Mouse (Mus musculus): Measurements from ENCODE around the gene Gm7029. TPM values are rescaled to one million over a fixed set of nuclear protein-coding genes. Genes with fewer than 3 reads are reported as not detected.
A peak's percentile ranks its signal among the peaks of the same experiment; 100 is the strongest.

The Gm7029 gene
- polyA plus RNA-seq, 1 experiment from 2014 or later = not detected

GRCm38 (mm10) chr17:33915671-33916250, 42.1 kb downstream of the Gm7029 start, which contains the start of the genes Tapbp and Zbtb22:
TSS of gene Tapbp (plus strand) at chr17:33915899.
TSS of gene Zbtb22 (plus strand) at chr17:33915904.
- no peaks in the 10 kb centered on the region for H3K27me3 ChIP-seq (replicated peaks)
- peaks cover 58% of the 10 kb centered on the region for H3K36me3 ChIP-seq
- peak within 1 kb of the TSS; percentile 79 for H3K4me2 ChIP-seq
- H3K4me1 ChIP-seq (replicated peaks) = peaks cover 37% of the 10 kb centered on the region
- peak within 1 kb of the TSS; percentile 78 for H3K9ac ChIP-seq
- H3K27ac ChIP-seq (ENCODE audit: poor library complexity, severe bottlenecking) = peak within 1 kb of the TSS; percentile 84
- H3K9me3 ChIP-seq (replicated peaks) = no peaks in the 10 kb centered on the region
- H3K4me3 ChIP-seq = peak within 1 kb of the TSS; percentile 71
- WGBS = 0% methylated on average over 33 of the region's 34 CpGs
- peak; percentile 87 for ATAC-seq (ENCODE audit: insufficient number of reproducible peaks, low FRiP score)

- under 1% methylated on average over 12 of the region's 20 CpGs for WGBS
- H3K4me3 ChIP-seq = peak overlapping the region; percentile 71
- H3K27ac ChIP-seq (ENCODE audit: poor library complexity, severe bottlenecking) = peak overlapping the region; percentile 84
- H3K27me3 ChIP-seq (replicated peaks) = no peaks in the 10 kb centered on the region
- H3K4me2 ChIP-seq = peak overlapping the region; percentile 79
- H3K4me1 ChIP-seq (replicated peaks) = peaks cover 42% of the 10 kb centered on the region
- peaks cover 54% of the 10 kb centered on the region for H3K36me3 ChIP-seq
- H3K9me3 ChIP-seq (replicated peaks) = no peaks in the 10 kb centered on the region
- ATAC-seq (ENCODE audit: insufficient number of reproducible peaks, low FRiP score) = peak; percentile 35
- H3K9ac ChIP-seq = peak overlapping the region; percentile 78
Measured at GRCm38 (mm10) chr17:33916294-33916693, 42.7 kb downstream of the Gm7029 start.

- 70% methylated on average over 31 of the region's 31 CpGs for WGBS
- H3K4me1 ChIP-seq (replicated peaks) = peaks cover 42% of the 10 kb centered on the region
- no peaks in the 10 kb centered on the region for H3K27me3 ChIP-seq (replicated peaks)
- H3K27ac ChIP-seq (ENCODE audit: poor library complexity, severe bottlenecking) = no peak overlapping the region
- no peak for ATAC-seq (ENCODE audit: insufficient number of reproducible peaks, low FRiP score)
- H3K4me3 ChIP-seq = peak overlapping the region; percentile 71
- H3K36me3 ChIP-seq = peaks cover 47% of the 10 kb centered on the region
- H3K4me2 ChIP-seq = peak overlapping the region; percentile 79
- peak overlapping the region; percentile 69 for H3K9ac ChIP-seq
- no peaks in the 10 kb centered on the region for H3K9me3 ChIP-seq (replicated peaks)
Measured at GRCm38 (mm10) chr17:33916847-33917655, 43.4 kb downstream of the Gm7029 start.

GRCm38 (mm10) chr17:33917656-33918292, 44.1 kb downstream of the Gm7029 start:
- no peaks in the 10 kb centered on the region for H3K27me3 ChIP-seq (replicated peaks)
- H3K9me3 ChIP-seq (replicated peaks) = no peaks in the 10 kb centered on the region
- peaks cover 40% of the 10 kb centered on the region for H3K36me3 ChIP-seq
- ATAC-seq (ENCODE audit: insufficient number of reproducible peaks, low FRiP score) = no peak
- H3K4me3 ChIP-seq = no peak overlapping the region
- no peak overlapping the region for H3K27ac ChIP-seq (ENCODE audit: poor library complexity, severe bottlenecking)
- H3K4me2 ChIP-seq = peak overlapping the region; percentile 94; the same call in 1 of the 2 replicates
- peaks cover 42% of the 10 kb centered on the region for H3K4me1 ChIP-seq (replicated peaks)
- 82% methylated on average over 18 of the region's 18 CpGs for WGBS
- H3K9ac ChIP-seq = no peak overlapping the region

GRCm38 (mm10) chr17:33918293-33919203, 44.9 kb downstream of the Gm7029 start:
- H3K9ac ChIP-seq = peak overlapping the region; percentile 86; the same call in 1 of the 2 replicates
- no peak for ATAC-seq (ENCODE audit: insufficient number of reproducible peaks, low FRiP score)
- H3K27me3 ChIP-seq (replicated peaks) = no peaks in the 10 kb centered on the region

GRCm38 (mm10) chr17:33919351-33920281, 46.0 kb downstream of the Gm7029 start:
- Histone ChIP-seq H3K9ac (peak overlapping the region; percentile 86), H3K4me3 (peak overlapping the region; percentile 75), H3K27me3 (replicated peaks) (no peaks in the 10 kb centered on the region), H3K9me3 (replicated peaks) (no peaks in the 10 kb centered on the region), H3K4me1 (replicated peaks) (peaks cover 41% of the 10 kb centered on the region), H3K36me3 (peaks cover 23% of the 10 kb centered on the region), H3K4me2 (peak overlapping the region; percentile 94), H3K27ac (ENCODE audit: poor library complexity, severe bottlenecking) (peak overlapping the region; percentile 44)
- under 1% methylated on average over 52 of the region's 52 CpGs for WGBS
- ATAC-seq (ENCODE audit: insufficient number of reproducible peaks, low FRiP score) = peak; percentile 65

More at GRCm38 (mm10) chr17:33918293-33919203, 44.9 kb downstream of the Gm7029 start:
- H3K36me3 ChIP-seq = peaks cover 33% of the 10 kb centered on the region
- peak overlapping the region; percentile 75 for H3K4me3 ChIP-seq
- peak overlapping the region; percentile 94 for H3K4me2 ChIP-seq
- 56% methylated on average over 37 of the region's 37 CpGs for WGBS
- H3K27ac ChIP-seq (ENCODE audit: poor library complexity, severe bottlenecking) = peak overlapping the region; percentile 44; the same call in 1 of the 2 replicates
- H3K4me1 ChIP-seq (replicated peaks) = peaks cover 42% of the 10 kb centered on the region
- H3K9me3 ChIP-seq (replicated peaks) = no peaks in the 10 kb centered on the region

- Histone ChIP-seq H3K36me3 (peaks cover 24% of the 10 kb centered on the region), H3K27ac (ENCODE audit: poor library complexity, severe bottlenecking) (peak overlapping the region; percentile 44), H3K9me3 (replicated peaks) (no peaks in the 10 kb centered on the region), H3K27me3 (replicated peaks) (no peaks in the 10 kb centered on the region), H3K4me3 (peak overlapping the region; percentile 75), H3K4me2 (peak overlapping the region; percentile 94), H3K4me1 (replicated peaks) (peaks cover 34% of the 10 kb centered on the region), H3K9ac (peak overlapping the region; percentile 86)
- WGBS = under 1% methylated on average over 36 of the region's 36 CpGs
- ATAC-seq (ENCODE audit: insufficient number of reproducible peaks, low FRiP score) = peak; percentile 36
Measured at GRCm38 (mm10) chr17:33920282-33921097, 46.9 kb downstream of the Gm7029 start.

GRCm38 (mm10) chr17:33921361-33921760, 47.7 kb downstream of the Gm7029 start:
- Histone ChIP-seq H3K9ac (no peak overlapping the region), H3K9me3 (replicated peaks) (no peaks in the 10 kb centered on the region), H3K27ac (ENCODE audit: poor library complexity, severe bottlenecking) (no peak overlapping the region), H3K27me3 (replicated peaks) (no peaks in the 10 kb centered on the region), H3K36me3 (peaks cover 30% of the 10 kb centered on the region), H3K4me1 (replicated peaks) (peaks cover 34% of the 10 kb centered on the region), H3K4me2 (no peak overlapping the region), H3K4me3 (no peak overlapping the region)
- ATAC-seq (ENCODE audit: insufficient number of reproducible peaks, low FRiP score) = no peak
- 85% methylated on average over 7 of the region's 7 CpGs for WGBS
